Mouse (Mus musculus): ENCODE measurements around the gene Spice1. TPM values are rescaled to one million over a fixed set of nuclear protein-coding genes. Genes with fewer than 3 reads are reported as not detected.
A peak's percentile ranks its signal among the peaks of the same experiment; 100 is the strongest.

Spice1 gene
- 17.9 and 18.8 TPM in 2 replicates for polyA plus RNA-seq (2015; fragmentation: Nextera tagmentation; extraction: Ambion mirVana)

GRCm38 (mm10) chr16:44347071-44347901 is at the start of gene Spice1:
Gene Spice1, plus strand, starts transcription at chr16:44347121.
- peak; percentile 59; the same call in 1 of the 2 replicates for TF ChIP-seq CTCF (IDR thresholded peaks at IDR 0.05; ENCODE audit: low read depth)
- ATAC-seq (replicated peaks; ENCODE audit: low FRiP score, low read depth) (peak; percentile 99), DNase-seq (ENCODE audit: low spot score) (peak; percentile 96)
- Histone ChIP-seq H3K27me3 (ENCODE audit: insufficient read depth, low read length) (no peaks in the 10 kb centered on the region), H3K9ac (ENCODE audit: low read depth, low read length) (peak within 1 kb of the TSS; percentile 84), H3K27ac (peak within 1 kb of the TSS; percentile 96), H3K9me3 (replicated peaks; ENCODE audit: low read length) (no peaks in the 10 kb centered on the region), H3K4me3 (replicated peaks; ENCODE audit: low read depth, low read length) (peak within 1 kb of the TSS; percentile 89), H3K4me1 (replicated peaks; ENCODE audit: insufficient read depth, low read length) (0 out of 2 replicates have a peak, but pooled peaks cover 5% of the 10 kb centered on the region), H3K36me3 (ENCODE audit: insufficient read depth, low read length) (no peaks in the 10 kb centered on the region), H3K4me2 (ENCODE audit: low read length) (peak within 1 kb of the TSS; percentile 69)
- WGBS = under 1% methylated on average over 67 of the region's 67 CpGs

- Histone ChIP-seq H3K4me2 (ENCODE audit: low read length) (no peak overlapping the region), H3K4me3 (replicated peaks; ENCODE audit: low read depth, low read length) (no peak overlapping the region), H3K27ac (no peak overlapping the region), H3K4me1 (replicated peaks; ENCODE audit: insufficient read depth, low read length) (no peaks in the 10 kb centered on the region), H3K27me3 (ENCODE audit: insufficient read depth, low read length) (no peaks in the 10 kb centered on the region), H3K9ac (ENCODE audit: low read depth, low read length) (no peak overlapping the region), H3K9me3 (replicated peaks; ENCODE audit: low read length) (no peaks in the 10 kb centered on the region), H3K36me3 (ENCODE audit: insufficient read depth, low read length) (no peaks in the 10 kb centered on the region)
- 82% methylated on average over 20 of the region's 20 CpGs for WGBS
- ATAC-seq (replicated peaks; ENCODE audit: low FRiP score, low read depth) (no peak), DNase-seq (ENCODE audit: low spot score) (no peak)
- peak; percentile 49; the same call in 1 of the 2 replicates for TF ChIP-seq CTCF (IDR thresholded peaks at IDR 0.05; ENCODE audit: low read depth)
Observed at GRCm38 (mm10) chr16:44299438-44300093, 47.4 kb upstream of the Spice1 start.

- Histone ChIP-seq H3K4me2 (ENCODE audit: low read length) (no peak overlapping the region; the same call in 1 of the 2 replicates), H3K9me3 (replicated peaks; ENCODE audit: low read length) (no peaks in the 10 kb centered on the region), H3K36me3 (ENCODE audit: insufficient read depth, low read length) (no peaks in the 10 kb centered on the region), H3K27ac (no peak overlapping the region), H3K4me3 (replicated peaks; ENCODE audit: low read depth, low read length) (no peak overlapping the region), H3K4me1 (replicated peaks; ENCODE audit: insufficient read depth, low read length) (no peaks in the 10 kb centered on the region), H3K27me3 (ENCODE audit: insufficient read depth, low read length) (no peaks in the 10 kb centered on the region), H3K9ac (ENCODE audit: low read depth, low read length) (no peak overlapping the region)
- no peak for TF ChIP-seq CTCF (IDR thresholded peaks at IDR 0.05; ENCODE audit: low read depth)
- ATAC-seq (replicated peaks; ENCODE audit: low FRiP score, low read depth) (no peak), DNase-seq (ENCODE audit: low spot score) (no peak)
- WGBS = 53% methylated on average over 10 of the region's 10 CpGs
Observed at GRCm38 (mm10) chr16:44302126-44302892, 44.6 kb upstream of the Spice1 start.

GRCm38 (mm10) chr16:44303822-44304221 is 43.1 kb upstream of the Spice1 start:
- Histone ChIP-seq H3K27ac (no peak overlapping the region), H3K9me3 (replicated peaks; ENCODE audit: low read length) (no peaks in the 10 kb centered on the region), H3K9ac (ENCODE audit: low read depth, low read length) (no peak overlapping the region), H3K4me3 (replicated peaks; ENCODE audit: low read depth, low read length) (no peak overlapping the region), H3K4me2 (ENCODE audit: low read length) (no peak overlapping the region), H3K36me3 (ENCODE audit: insufficient read depth, low read length) (no peaks in the 10 kb centered on the region), H3K27me3 (ENCODE audit: insufficient read depth, low read length) (no peaks in the 10 kb centered on the region), H3K4me1 (replicated peaks; ENCODE audit: insufficient read depth, low read length) (no peaks in the 10 kb centered on the region)
- DNase-seq (ENCODE audit: low spot score) (no peak), ATAC-seq (replicated peaks; ENCODE audit: low FRiP score, low read depth) (no peak)
- TF ChIP-seq CTCF (IDR thresholded peaks at IDR 0.05; ENCODE audit: low read depth) = no peak
- 71% methylated on average over 2 of the region's 2 CpGs for WGBS

GRCm38 (mm10) chr16:44305606-44306005 is 41.3 kb upstream of the Spice1 start:
- no peak overlapping the region for H3K4me2 ChIP-seq (ENCODE audit: low read length)
- no peak for TF ChIP-seq CTCF (IDR thresholded peaks at IDR 0.05; ENCODE audit: low read depth)
- H3K4me3 ChIP-seq (replicated peaks; ENCODE audit: low read depth, low read length) = no peak overlapping the region
- ATAC-seq (replicated peaks; ENCODE audit: low FRiP score, low read depth) = no peak
- H3K27ac ChIP-seq = no peak overlapping the region
- H3K27me3 ChIP-seq (ENCODE audit: insufficient read depth, low read length) = no peaks in the 10 kb centered on the region
- no peak overlapping the region for H3K9ac ChIP-seq (ENCODE audit: low read depth, low read length)
- WGBS = 49% methylated on average over 3 of the region's 3 CpGs
- peak; percentile 12 for DNase-seq (ENCODE audit: low spot score)
- H3K9me3 ChIP-seq (replicated peaks; ENCODE audit: low read length) = no peaks in the 10 kb centered on the region
- H3K4me1 ChIP-seq (replicated peaks; ENCODE audit: insufficient read depth, low read length) = no peaks in the 10 kb centered on the region
- no peaks in the 10 kb centered on the region for H3K36me3 ChIP-seq (ENCODE audit: insufficient read depth, low read length)

- Histone ChIP-seq H3K4me2 (ENCODE audit: low read length) (no peak overlapping the region), H3K27me3 (ENCODE audit: insufficient read depth, low read length) (no peaks in the 10 kb centered on the region), H3K4me1 (replicated peaks; ENCODE audit: insufficient read depth, low read length) (no peaks in the 10 kb centered on the region), H3K9me3 (replicated peaks; ENCODE audit: low read length) (no peaks in the 10 kb centered on the region), H3K9ac (ENCODE audit: low read depth, low read length) (no peak overlapping the region), H3K36me3 (ENCODE audit: insufficient read depth, low read length) (no peaks in the 10 kb centered on the region), H3K4me3 (replicated peaks; ENCODE audit: low read depth, low read length) (no peak overlapping the region), H3K27ac (no peak overlapping the region)
- 50% methylated on average over 4 of the region's 4 CpGs for WGBS
- DNase-seq (ENCODE audit: low spot score) = no peak
- ATAC-seq (replicated peaks; ENCODE audit: low FRiP score, low read depth) = no peak
- TF ChIP-seq CTCF (IDR thresholded peaks at IDR 0.05; ENCODE audit: low read depth) = no peak
Observed at GRCm38 (mm10) chr16:44313422-44313821, 33.5 kb upstream of the Spice1 start.

Measured in kidney, postnatal 0 days (tissue).